Mouse (Mus musculus): ENCODE measurements around the gene Map2k2. TPM values are rescaled to one million over a fixed set of nuclear protein-coding genes. Genes with fewer than 3 reads are reported as not detected.

The Map2k2 gene
- polyA plus RNA-seq, 1 experiment: 135 TPM

GRCm38 (mm10) chr10:81068706-81069105, 37.0 kb upstream of the Map2k2 start:
- DNase-seq (ENCODE audit: low read depth in 1 of 2, low spot score in 2 of 2): no peak
- Histone ChIP-seq H3K4me1 (ENCODE audit: control insufficient read depth, insufficient read depth, insufficient read length) (peaks cover 8% of the 10 kb centered on the region; the same call in 1 of the 2 replicates), H3K27me3 (ENCODE audit: control insufficient read depth, insufficient read depth, low read length) (no peaks in the 10 kb centered on the region), H3K4me3 (ENCODE audit: extremely low read depth, insufficient read depth, insufficient read length) (no peak overlapping the region), H3K36me3 (ENCODE audit: control insufficient read depth, insufficient read depth, low read length) (no peaks in the 10 kb centered on the region), H3K27ac (ENCODE audit: insufficient read depth, low read length) (no peak overlapping the region)
- 79% methylated on average over 5 of the region's 5 CpGs for WGBS
- TF ChIP-seq POLR2A (IDR thresholded peaks at IDR 0.05; ENCODE audit: low read depth, low read length) (no peak), CTCF (IDR thresholded peaks at IDR 0.05; ENCODE audit: extremely low read depth, insufficient read depth, insufficient read length, insufficient replicate concordance) (no peak)

GRCm38 (mm10) chr10:81069836-81070235, 35.9 kb upstream of the Map2k2 start, which contains the start of gene Thop1:
Thop1 (plus strand) TSS chr10:81070035.
- WGBS: under 1% methylated on average over 35 of the region's 35 CpGs
- no peak within 1 kb of the TSS for H3K27ac ChIP-seq (ENCODE audit: insufficient read depth, low read length)

GRCm38 (mm10) chr10:81072290-81072689, 33.4 kb upstream of the Map2k2 start:
- 93% methylated on average over 8 of the region's 8 CpGs for WGBS

More at GRCm38 (mm10) chr10:81069836-81070235, 35.9 kb upstream of the Map2k2 start, which contains the start of gene Thop1:
- no peaks in the 10 kb centered on the region for H3K36me3 ChIP-seq (ENCODE audit: control insufficient read depth, insufficient read depth, low read length)
- H3K4me3 ChIP-seq (ENCODE audit: extremely low read depth, insufficient read depth, insufficient read length): peak within 1 kb of the TSS; percentile 59
- peaks cover 8% of the 10 kb centered on the region; the same call in 1 of the 2 replicates for H3K4me1 ChIP-seq (ENCODE audit: control insufficient read depth, insufficient read depth, insufficient read length)
- DNase-seq (ENCODE audit: low read depth in 1 of 2, low spot score in 2 of 2): peak; percentile 98 to 99
- TF ChIP-seq CTCF (IDR thresholded peaks at IDR 0.05; ENCODE audit: extremely low read depth, insufficient read depth, insufficient read length, insufficient replicate concordance) (no peak), POLR2A (IDR thresholded peaks at IDR 0.05; ENCODE audit: low read depth, low read length) (peak; percentile 47)
- H3K27me3 ChIP-seq (ENCODE audit: control insufficient read depth, insufficient read depth, low read length): no peaks in the 10 kb centered on the region

GRCm38 (mm10) chr10:81073464-81073863, 32.3 kb upstream of the Map2k2 start:
- TF ChIP-seq POLR2A (IDR thresholded peaks at IDR 0.05; ENCODE audit: low read depth, low read length) (no peak), CTCF (IDR thresholded peaks at IDR 0.05; ENCODE audit: extremely low read depth, insufficient read depth, insufficient read length, insufficient replicate concordance) (peak; percentile 46; the same call in 1 of the 2 replicates)
- Histone ChIP-seq H3K27me3 (ENCODE audit: control insufficient read depth, insufficient read depth, low read length) (no peaks in the 10 kb centered on the region), H3K27ac (ENCODE audit: insufficient read depth, low read length) (no peak overlapping the region), H3K4me1 (ENCODE audit: control insufficient read depth, insufficient read depth, insufficient read length) (peaks cover 8% of the 10 kb centered on the region; the same call in 1 of the 2 replicates), H3K36me3 (ENCODE audit: control insufficient read depth, insufficient read depth, low read length) (no peaks in the 10 kb centered on the region), H3K4me3 (ENCODE audit: extremely low read depth, insufficient read depth, insufficient read length) (no peak overlapping the region)
- no peak for DNase-seq (ENCODE audit: low read depth in 1 of 2, low spot score in 2 of 2)
- 71% methylated on average over 7 of the region's 7 CpGs for WGBS

More at GRCm38 (mm10) chr10:81072290-81072689, 33.4 kb upstream of the Map2k2 start:
- H3K4me1 ChIP-seq (ENCODE audit: control insufficient read depth, insufficient read depth, insufficient read length): peaks cover 8% of the 10 kb centered on the region; the same call in 1 of the 2 replicates
- H3K27me3 ChIP-seq (ENCODE audit: control insufficient read depth, insufficient read depth, low read length): no peaks in the 10 kb centered on the region
- H3K4me3 ChIP-seq (ENCODE audit: extremely low read depth, insufficient read depth, insufficient read length): no peak overlapping the region
- no peak for DNase-seq (ENCODE audit: low read depth in 1 of 2, low spot score in 2 of 2)
- TF ChIP-seq POLR2A (IDR thresholded peaks at IDR 0.05; ENCODE audit: low read depth, low read length) (no peak), CTCF (IDR thresholded peaks at IDR 0.05; ENCODE audit: extremely low read depth, insufficient read depth, insufficient read length, insufficient replicate concordance) (no peak)
- no peaks in the 10 kb centered on the region for H3K36me3 ChIP-seq (ENCODE audit: control insufficient read depth, insufficient read depth, low read length)
- H3K27ac ChIP-seq (ENCODE audit: insufficient read depth, low read length): no peak overlapping the region

- Histone ChIP-seq H3K4me3 (ENCODE audit: extremely low read depth, insufficient read depth, insufficient read length) (no peak overlapping the region), H3K27me3 (ENCODE audit: control insufficient read depth, insufficient read depth, low read length) (no peaks in the 10 kb centered on the region), H3K4me1 (ENCODE audit: control insufficient read depth, insufficient read depth, insufficient read length) (no peaks in the 10 kb centered on the region; the same call in 1 of the 2 replicates), H3K27ac (ENCODE audit: insufficient read depth, low read length) (no peak overlapping the region), H3K36me3 (ENCODE audit: control insufficient read depth, insufficient read depth, low read length) (no peaks in the 10 kb centered on the region)
- 46% methylated on average over 8 of the region's 8 CpGs for WGBS
- TF ChIP-seq CTCF (IDR thresholded peaks at IDR 0.05; ENCODE audit: extremely low read depth, insufficient read depth, insufficient read length, insufficient replicate concordance) (no peak), POLR2A (IDR thresholded peaks at IDR 0.05; ENCODE audit: low read depth, low read length) (no peak)
- DNase-seq (ENCODE audit: low read depth in 1 of 2, low spot score in 2 of 2): no peak
Observed at GRCm38 (mm10) chr10:81075734-81076133, 30.0 kb upstream of the Map2k2 start.

- DNase-seq (ENCODE audit: low read depth in 1 of 2, low spot score in 2 of 2): no peak
- Histone ChIP-seq H3K36me3 (ENCODE audit: control insufficient read depth, insufficient read depth, low read length) (peaks cover 1% of the 10 kb centered on the region; the same call in 1 of the 2 replicates), H3K4me1 (ENCODE audit: control insufficient read depth, insufficient read depth, insufficient read length) (no peaks in the 10 kb centered on the region; the same call in 1 of the 2 replicates), H3K4me3 (ENCODE audit: extremely low read depth, insufficient read depth, insufficient read length) (no peak overlapping the region), H3K27ac (ENCODE audit: insufficient read depth, low read length) (no peak overlapping the region), H3K27me3 (ENCODE audit: control insufficient read depth, insufficient read depth, low read length) (no peaks in the 10 kb centered on the region)
- TF ChIP-seq CTCF (IDR thresholded peaks at IDR 0.05; ENCODE audit: extremely low read depth, insufficient read depth, insufficient read length, insufficient replicate concordance) (no peak), POLR2A (IDR thresholded peaks at IDR 0.05; ENCODE audit: low read depth, low read length) (no peak)
- 94% methylated on average over 1 of the region's 1 CpGs for WGBS
Observed at GRCm38 (mm10) chr10:81076356-81076755, 29.4 kb upstream of the Map2k2 start.

- DNase-seq (ENCODE audit: low read depth in 1 of 2, low spot score in 2 of 2): no peak
- 86% methylated on average over 11 of the region's 11 CpGs for WGBS
- Histone ChIP-seq H3K27me3 (ENCODE audit: control insufficient read depth, insufficient read depth, low read length) (no peaks in the 10 kb centered on the region), H3K4me3 (ENCODE audit: extremely low read depth, insufficient read depth, insufficient read length) (no peak overlapping the region), H3K36me3 (ENCODE audit: control insufficient read depth, insufficient read depth, low read length) (peaks cover 1% of the 10 kb centered on the region; the same call in 1 of the 2 replicates), H3K4me1 (ENCODE audit: control insufficient read depth, insufficient read depth, insufficient read length) (no peaks in the 10 kb centered on the region; the same call in 1 of the 2 replicates), H3K27ac (ENCODE audit: insufficient read depth, low read length) (no peak overlapping the region)
- no peak for TF ChIP-seq POLR2A (IDR thresholded peaks at IDR 0.05; ENCODE audit: low read depth, low read length)
- TF ChIP-seq CTCF (IDR thresholded peaks at IDR 0.05; ENCODE audit: extremely low read depth, insufficient read depth, insufficient read length, insufficient replicate concordance): no peak
Observed at GRCm38 (mm10) chr10:81077916-81078315, 27.8 kb upstream of the Map2k2 start.

Measured in spleen, adult 2 months (tissue).